Mouse (Mus musculus) testis, adult 2 months (tissue): ENCODE results near the gene Golga7b.

Source experiments
- CTCF ChIP-seq: fragments of 200-500 bp; IDR thresholded peaks from 2 replicates; pipeline ENCODE4 v1.5.1; 2012; ENCODE audit warnings: low read depth, mild to moderate bottlenecking, inconsistent platforms, low read length, moderate library complexity; ENCODE audit not compliant: control insufficient read depth, insufficient read depth, insufficient replicate concordance
- POLR2A ChIP-seq: fragments of 200-500 bp; IDR thresholded peaks from 2 replicates; pipeline ENCODE4 v1.6.1; 2012; ENCODE audit warnings: low read depth, mild to moderate bottlenecking, inconsistent platforms, low read length, moderate library complexity; ENCODE audit not compliant: control insufficient read depth

DNA sequence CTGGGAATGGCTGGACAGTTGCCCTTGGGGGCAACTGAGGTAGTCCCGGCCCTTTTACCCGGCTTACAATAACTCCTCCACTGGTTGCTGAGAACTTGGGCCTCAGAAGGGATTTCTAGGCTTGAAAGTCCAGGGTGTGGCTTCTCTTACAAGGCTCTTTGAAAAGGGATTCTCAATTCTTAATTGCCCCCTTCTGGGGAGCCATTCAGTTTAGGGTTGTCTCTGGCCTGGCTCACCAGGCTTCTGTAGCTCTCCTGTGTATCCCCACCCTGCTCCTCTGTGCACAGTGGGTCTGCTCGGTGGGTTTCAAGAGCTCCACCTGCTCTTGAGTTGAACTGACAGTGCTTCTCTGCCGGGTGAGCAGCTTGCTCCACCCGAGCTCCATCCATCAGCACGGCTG is 37.4 kb upstream of the Golga7b start:
- TF ChIP-seq CTCF = no peak
- no peak for TF ChIP-seq POLR2A
